Mouse (Mus musculus) T-cell, adult 2 months (primary cell): ENCODE measurements around the gene B3gnt3.

ENCODE experiments used
- DNase-seq: peaks from one replicate; pipeline ENCODE4 v3.0.0; 2022; ENCODE audit warnings: low spot score

Gene B3gnt3

DNA sequence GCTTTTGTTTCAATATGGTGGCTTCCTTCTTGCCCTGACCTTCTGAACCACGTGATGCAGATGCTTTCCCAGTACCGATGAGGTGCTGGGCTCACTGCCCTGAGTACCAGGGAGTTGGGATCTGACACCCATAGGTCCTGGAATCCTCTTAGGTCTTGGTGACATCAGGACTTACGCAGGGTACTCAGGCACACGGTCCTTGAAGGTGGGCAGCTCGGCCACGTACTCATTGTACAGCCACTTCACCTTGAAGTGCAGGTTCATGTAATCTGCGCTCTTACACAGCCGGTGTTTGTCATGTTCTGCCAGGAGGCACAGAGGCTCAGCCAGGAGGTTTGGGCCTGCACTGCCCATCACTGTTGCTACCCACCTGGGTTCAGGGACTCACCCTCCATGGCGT lies 56.1 kb downstream of the B3gnt3 start:
- no peak for DNase-seq
